Mouse (Mus musculus) NIH3T3 (cell line): ENCODE data around the gene Rab7.

Experiments
- DNase-seq: peaks from one replicate; pipeline ENCODE4 v3.0.0-alpha.2; 2012; ENCODE audit warnings: low read depth

Gene Rab7

DNA sequence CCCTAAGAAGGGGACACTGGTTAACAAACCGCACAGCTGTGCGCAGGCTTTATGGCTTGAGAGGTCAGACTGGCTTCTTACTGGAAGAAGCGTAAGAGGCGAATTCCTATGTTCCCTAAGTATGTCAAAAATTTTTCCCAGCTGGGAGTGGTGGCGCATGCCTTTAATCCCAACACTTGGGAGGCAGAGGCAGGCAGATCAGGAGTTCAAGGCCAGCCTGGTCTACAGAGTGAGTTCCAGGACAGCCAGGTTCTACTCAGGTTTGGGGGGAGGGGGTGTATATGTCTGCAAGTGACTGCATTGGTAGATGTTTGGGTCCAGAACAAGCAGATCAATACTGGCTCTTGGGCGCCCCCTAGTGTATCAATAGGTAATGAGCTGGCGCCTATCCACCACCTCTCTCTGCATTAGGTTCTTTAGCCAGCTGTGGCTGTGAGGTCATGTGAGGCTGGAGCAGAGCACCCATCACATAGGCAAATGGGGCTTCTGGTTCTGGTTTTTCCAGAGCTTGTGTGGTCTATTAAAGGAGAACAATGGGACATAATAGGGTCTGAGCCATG, 47.3 kb downstream of the Rab7 start:
- DNase-seq: peak; percentile 85

- no peak for DNase-seq
Observed at GRCm38 (mm10) chr6:87996606-87997005, 48.5 kb downstream of the Rab7 start.

DNA sequence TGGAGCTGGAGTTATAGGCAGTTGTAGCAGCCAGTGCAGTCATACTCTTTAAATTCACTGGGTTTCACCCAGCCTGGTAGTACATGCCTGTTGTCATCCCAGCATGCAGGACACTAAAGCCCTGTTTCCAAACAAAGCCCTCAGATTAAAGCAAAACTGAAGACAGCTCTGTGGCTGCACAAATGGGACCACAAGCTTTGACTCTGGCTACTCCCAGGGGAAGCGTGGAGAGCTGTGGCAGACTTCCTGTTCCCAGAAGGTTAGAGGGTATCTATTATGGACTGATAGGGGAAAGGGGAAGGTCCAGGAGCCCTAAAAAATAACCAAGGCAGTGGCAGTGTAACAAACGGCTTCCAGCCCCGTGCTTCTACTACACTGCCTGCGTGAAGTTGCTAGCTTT, 49.6 kb downstream of the Rab7 start:
- no peak for DNase-seq

DNA sequence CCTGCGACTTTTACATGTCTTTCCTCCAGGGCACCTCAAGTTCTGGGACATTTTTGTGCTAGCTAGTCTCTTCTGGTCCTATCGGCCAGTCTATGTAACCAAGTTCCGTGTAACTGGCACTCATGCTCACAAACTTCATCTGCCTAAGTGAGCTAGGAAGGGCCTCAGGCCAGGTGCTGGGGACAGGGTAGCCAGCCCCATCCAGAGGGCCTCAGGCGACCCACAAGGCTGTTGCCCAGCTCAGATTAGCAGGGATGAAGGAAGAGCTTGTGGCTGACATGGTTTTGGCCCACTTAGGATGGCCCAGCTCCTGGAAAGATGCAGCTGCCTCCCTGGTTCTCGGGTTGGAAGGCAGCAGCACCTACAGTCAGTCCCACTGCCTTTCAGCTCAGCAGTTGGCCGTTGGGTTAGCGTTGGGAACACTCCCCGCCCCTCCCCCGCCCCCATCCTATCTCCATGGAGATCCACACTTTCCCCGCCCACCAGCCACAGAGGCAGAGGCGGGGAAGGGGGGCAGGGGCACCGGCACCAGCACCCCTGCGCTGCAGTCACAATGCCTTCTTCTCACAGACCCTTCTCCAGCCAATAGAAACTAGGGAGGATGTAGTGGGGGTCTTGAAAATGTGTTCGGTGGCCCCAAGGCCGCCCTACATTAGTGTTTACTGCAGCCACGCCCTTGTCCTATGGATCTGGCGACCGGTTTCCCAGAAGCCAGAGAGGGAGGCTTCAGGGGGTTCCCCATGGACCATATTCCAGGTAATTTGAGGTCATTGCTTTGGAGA, 51.1 kb downstream of the Rab7 start:
- no peak for DNase-seq

DNA sequence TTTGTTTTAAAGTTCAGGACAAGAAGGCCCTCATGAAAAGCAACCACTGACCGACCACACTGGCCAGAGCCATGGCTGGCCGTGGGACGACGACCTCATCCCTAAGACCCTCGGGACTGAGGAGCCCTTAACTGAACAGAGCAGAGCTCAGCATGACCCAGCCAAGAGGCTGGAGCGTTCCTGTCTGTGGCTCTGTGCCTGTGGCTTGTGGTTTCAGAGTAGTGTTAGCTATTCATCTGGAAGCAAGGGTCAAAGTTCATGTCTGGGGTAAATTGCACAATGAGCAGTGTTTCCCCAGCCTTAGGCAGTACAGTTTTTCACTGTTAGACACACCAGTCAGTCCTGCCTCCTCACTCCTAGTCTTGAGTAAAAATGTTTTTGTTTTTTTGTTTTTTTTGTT, 52.3 kb downstream of the Rab7 start:
- DNase-seq: peak; percentile 90

- DNase-seq: peak; percentile 51
Observed at GRCm38 (mm10) chr6:87991886-87992285, 53.2 kb downstream of the Rab7 start.

DNA sequence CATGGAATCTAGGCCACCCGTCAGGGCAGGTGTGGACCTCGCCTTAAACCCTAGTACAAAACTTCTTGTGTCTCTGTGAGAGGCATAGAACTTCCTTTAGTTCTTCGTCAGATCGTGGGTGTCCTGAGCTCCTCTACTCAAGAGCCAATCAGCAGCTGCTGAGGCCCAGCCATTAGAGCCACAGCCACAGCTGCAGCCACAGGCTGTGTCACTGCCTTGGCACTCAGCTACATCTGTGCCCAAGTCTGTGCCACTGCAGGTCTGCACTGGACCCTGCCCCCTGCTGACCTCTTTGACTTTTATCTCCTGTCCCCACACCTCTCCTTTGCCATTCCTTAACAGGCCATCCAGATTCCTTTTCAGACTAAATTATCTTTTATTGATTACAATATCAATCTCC, 53.9 kb downstream of the Rab7 start:
- no peak for DNase-seq

DNA sequence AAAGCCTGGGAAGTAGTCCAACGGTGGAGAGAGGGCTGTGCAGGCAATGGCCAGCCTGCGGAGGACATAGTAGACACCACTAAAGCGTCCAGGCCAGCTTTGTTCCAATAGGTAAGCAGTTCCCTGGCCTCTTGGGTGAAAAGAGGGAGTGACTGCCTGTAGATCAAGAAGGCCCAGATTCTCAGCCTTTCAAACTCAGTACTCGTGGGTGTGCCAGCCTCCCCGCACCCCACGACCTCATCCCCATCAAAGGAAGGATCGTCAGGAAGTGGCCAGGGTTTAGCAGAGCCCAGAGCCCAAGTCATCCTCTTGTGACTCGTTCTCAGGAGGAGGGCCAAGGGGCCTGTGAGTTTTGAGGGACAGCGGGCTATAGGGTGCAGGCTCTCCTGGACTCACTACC, 62.6 kb downstream of the Rab7 start:
- DNase-seq: no peak

GRCm38 (mm10) chr6:87981547-87982256, 63.4 kb downstream of the Rab7 start, which contains the start of gene H1fx:
Gene H1fx (minus strand): TSS chr6:87981637.
- peak; percentile 79 for DNase-seq

DNA sequence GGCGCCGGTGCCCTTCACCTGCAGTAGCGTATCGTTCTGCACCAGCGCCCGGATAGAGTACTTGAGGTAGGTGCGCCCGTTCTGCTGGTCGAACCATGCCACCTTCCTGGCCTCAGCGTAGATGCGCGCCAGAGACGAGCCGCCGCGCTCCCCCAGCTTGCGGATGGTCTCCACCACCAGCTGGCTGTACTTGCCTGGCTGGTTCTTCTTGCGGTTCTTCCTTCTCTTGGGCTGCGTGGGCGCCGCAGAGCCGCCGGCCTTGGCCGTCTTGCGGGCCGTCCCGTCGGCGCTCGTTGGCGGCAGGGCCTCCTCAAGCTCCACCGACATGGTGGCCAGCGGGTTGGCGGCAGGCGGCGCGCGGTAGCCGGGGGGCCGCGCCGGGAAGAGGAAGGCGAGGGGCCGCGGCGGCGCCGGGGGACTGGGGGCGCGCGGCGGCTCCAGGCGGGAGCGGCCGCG, 64.0 kb downstream of the Rab7 start:
- DNase-seq: peak; percentile 47

- peak; percentile 66 for DNase-seq
Observed at GRCm38 (mm10) chr6:87980374-87981029, 64.6 kb downstream of the Rab7 start.

DNA sequence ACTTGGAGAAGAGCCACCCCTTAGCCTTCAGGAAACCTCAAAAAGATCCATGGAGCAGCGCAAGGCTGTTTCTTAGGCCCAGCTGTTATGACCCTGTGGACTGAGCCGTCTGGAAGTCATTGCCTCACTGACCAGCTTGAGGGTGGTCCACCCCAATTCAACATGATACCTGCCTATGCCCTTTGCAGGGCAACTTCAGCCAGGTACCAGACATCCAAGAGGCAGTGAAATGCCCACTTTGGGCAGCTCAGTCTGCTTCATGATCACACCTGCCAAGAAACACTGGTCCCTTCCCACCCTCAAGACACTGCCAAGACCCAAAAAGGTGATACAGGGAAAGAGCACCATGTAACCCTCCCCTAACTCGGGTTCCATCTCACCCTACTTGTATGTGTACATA, 65.3 kb downstream of the Rab7 start:
- DNase-seq: no peak

- DNase-seq: no peak
Observed at GRCm38 (mm10) chr6:87970041-87970440, 75.0 kb downstream of the Rab7 start.

- DNase-seq: peak; percentile 43
Observed at GRCm38 (mm10) chr6:87962457-87962856, 82.6 kb downstream of the Rab7 start.
